Mouse (Mus musculus) telencephalon, adult 2 months (tissue): Measurements from ENCODE around the gene Lgr6.
A peak's percentile ranks its signal among the peaks of the same experiment; 100 is the strongest.

Experiments
- DNase-seq: peaks from one replicate; pipeline ENCODE4 v3.0.0-alpha.2; 2011; ENCODE audit warnings: low read depth, low spot score

The Lgr6 gene

GRCm38 (mm10) chr1:135016907-135017655, 88.0 kb downstream of the Lgr6 start:
- no peak for DNase-seq

GRCm38 (mm10) chr1:135014921-135015445, 90.1 kb downstream of the Lgr6 start:
- no peak for DNase-seq

- no peak for DNase-seq
These were observed 92.6 kb downstream of the Lgr6 start for GRCm38 (mm10) chr1:135012472-135012871.

- DNase-seq, result peak; percentile 33
These were observed 93.2 kb downstream of the Lgr6 start for GRCm38 (mm10) chr1:135011912-135012311.

- DNase-seq, result no peak
These were observed 95.2 kb downstream of the Lgr6 start for GRCm38 (mm10) chr1:135009833-135010232.

- DNase-seq, result peak; percentile 50
These were observed 99.4 kb downstream of the Lgr6 start for GRCm38 (mm10) chr1:135005696-135006095.

GRCm38 (mm10) chr1:135003346-135003745, 101.7 kb downstream of the Lgr6 start:
- no peak for DNase-seq

GRCm38 (mm10) chr1:135000527-135000926, 104.5 kb downstream of the Lgr6 start:
- no peak for DNase-seq

GRCm38 (mm10) chr1:134998231-134998630, 106.8 kb downstream of the Lgr6 start:
- DNase-seq, result no peak

GRCm38 (mm10) chr1:134997568-134997967, 107.5 kb downstream of the Lgr6 start:
- no peak for DNase-seq

- DNase-seq, result no peak
These were observed 108.6 kb downstream of the Lgr6 start for GRCm38 (mm10) chr1:134996471-134996870.

GRCm38 (mm10) chr1:134995954-134996353, 109.1 kb downstream of the Lgr6 start:
- no peak for DNase-seq

- no peak for DNase-seq
These were observed 109.6 kb downstream of the Lgr6 start for GRCm38 (mm10) chr1:134995437-134995836.

- DNase-seq, result no peak
These were observed 110.3 kb downstream of the Lgr6 start for GRCm38 (mm10) chr1:134994739-134995138.

- DNase-seq, result no peak
These were observed 112.9 kb downstream of the Lgr6 start for GRCm38 (mm10) chr1:134992046-134992645.

GRCm38 (mm10) chr1:134989372-134989771, 115.7 kb downstream of the Lgr6 start:
- peak; percentile 75 for DNase-seq

GRCm38 (mm10) chr1:134987962-134988341, 117.1 kb downstream of the Lgr6 start:
- DNase-seq, result no peak

GRCm38 (mm10) chr1:134987173-134987961, 117.7 kb downstream of the Lgr6 start:
- no peak for DNase-seq

- DNase-seq, result no peak
These were observed 132.2 kb downstream of the Lgr6 start for GRCm38 (mm10) chr1:134972920-134973319.

- DNase-seq, result no peak
These were observed 139.6 kb downstream of the Lgr6 start for GRCm38 (mm10) chr1:134965430-134965829.

- DNase-seq, result no peak
These were observed 142.3 kb downstream of the Lgr6 start for GRCm38 (mm10) chr1:134962821-134963220.
